Mouse (Mus musculus) left cerebral cortex, adult 8-10 months (tissue): Measurements from ENCODE around the gene Kmt5c. TPM values are rescaled to one million over a fixed set of nuclear protein-coding genes. Genes with fewer than 3 reads are reported as not detected.

Experiments
- DNase-seq, 2 experiments: peaks; one replicate each; pipeline ENCODE4 v3.0.0; 2022; ENCODE audit warnings: low spot score in 2 of 2
- total RNA-seq, 4 experiments: library from RNA; stranded (reverse); gene quantifications; 2 replicates each; pipeline ENCODE4 v1.2.4; 2022

The Kmt5c gene
- total RNA-seq = 10 to 100 TPM; 22.0 to 31.3 (median 25.3) TPM

DNA sequence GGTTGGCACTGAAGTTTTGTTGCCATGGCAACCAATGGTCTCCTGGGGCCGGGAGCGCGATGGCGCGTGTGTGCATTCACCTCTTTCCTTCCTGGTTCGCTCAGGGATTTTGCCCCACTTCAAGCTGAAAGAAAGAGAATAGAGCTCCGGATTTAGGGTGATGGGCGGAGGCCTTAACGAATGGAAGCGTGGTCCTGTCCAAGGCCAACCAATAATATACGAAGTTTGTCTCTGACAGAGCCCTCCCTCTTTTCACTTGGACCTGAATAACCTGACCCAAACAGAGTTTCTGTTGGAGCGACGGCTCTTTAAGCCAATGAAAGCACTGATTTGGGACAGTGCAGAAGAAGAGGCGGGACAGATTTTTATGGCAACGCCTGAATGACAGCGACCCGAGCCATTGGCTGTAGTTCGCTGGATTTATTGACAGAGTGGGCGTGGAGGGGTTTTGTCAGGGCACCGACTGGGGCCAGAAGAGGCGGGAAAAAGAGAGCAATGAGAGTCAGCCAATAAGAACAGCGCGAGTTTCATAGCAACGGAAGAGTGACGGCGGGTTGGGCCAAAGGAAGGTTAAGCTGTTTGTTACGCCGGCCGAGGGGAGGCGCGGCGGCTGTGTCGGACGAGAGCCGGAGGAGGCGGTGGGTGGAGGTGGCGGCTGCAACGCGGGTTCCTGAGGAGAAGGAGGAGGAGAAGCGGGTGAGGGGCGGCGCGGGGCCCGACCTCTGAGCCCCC is at the start of gene Kmt5c:
Gene Kmt5c (plus strand): TSS at position 572 of the 732 bp plus-strand sequence.
- peak; percentile 91 to 100 for DNase-seq

DNA sequence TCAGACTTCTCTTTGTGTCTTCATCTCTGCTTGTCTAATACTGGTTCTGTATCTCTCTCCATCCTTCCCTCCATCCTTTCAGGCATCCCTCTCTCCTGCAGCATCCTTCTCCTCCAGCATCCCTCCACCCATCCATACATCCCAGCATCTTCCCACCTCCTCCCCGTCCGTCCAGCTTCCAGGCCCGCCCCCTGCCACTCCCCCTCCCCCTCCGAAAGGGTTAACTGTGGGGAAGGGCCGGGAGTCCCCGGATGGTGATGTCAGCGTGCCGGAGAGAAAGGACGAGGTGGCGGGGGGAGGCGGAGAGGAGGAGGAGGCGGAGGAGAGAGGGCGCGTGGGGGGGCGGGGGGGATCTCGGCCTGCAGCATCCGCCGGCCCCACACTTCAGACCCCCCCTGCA is 49.5 kb upstream of the Kmt5c start, which contains the start of gene Brsk1:
Gene Brsk1 (plus strand): TSS at position 218 of the 400 bp plus-strand sequence.
- DNase-seq = peak; percentile 60 to 82

DNA sequence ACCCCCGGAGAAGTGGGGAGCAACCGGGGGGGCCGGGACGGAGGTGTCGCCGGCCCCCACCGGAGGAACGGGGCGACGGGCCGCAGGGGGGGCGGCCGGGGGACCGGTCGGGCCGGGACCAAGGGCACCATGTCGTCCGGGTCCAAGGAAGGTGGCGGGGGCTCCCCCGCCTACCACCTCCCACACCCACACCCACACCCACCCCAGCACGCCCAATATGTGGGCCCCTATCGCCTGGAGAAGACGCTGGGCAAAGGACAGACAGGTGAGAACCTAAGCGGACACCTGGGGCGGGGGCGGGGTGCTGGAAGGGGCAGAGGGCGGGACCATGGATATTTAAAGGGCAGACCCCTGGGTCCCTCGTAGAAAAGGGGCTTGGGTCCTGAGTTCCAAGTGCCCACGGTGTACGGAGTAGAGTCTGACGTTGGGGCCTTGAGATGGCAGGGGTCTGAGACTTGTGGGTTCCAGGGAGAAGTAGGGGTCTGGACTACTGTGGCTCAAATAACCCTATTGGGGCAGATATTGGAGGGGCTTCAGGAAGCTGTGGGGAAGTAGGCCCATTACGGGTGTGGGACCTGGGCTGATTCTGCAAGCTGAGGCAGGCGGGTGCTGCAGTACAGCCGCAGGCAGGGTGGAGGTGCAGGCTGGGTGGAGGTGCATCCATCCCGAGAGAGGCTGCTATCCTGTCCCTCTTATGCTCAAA is 48.8 kb upstream of the Kmt5c start:
- peak in 1 of 2 experiments; percentile 30 for DNase-seq

DNA sequence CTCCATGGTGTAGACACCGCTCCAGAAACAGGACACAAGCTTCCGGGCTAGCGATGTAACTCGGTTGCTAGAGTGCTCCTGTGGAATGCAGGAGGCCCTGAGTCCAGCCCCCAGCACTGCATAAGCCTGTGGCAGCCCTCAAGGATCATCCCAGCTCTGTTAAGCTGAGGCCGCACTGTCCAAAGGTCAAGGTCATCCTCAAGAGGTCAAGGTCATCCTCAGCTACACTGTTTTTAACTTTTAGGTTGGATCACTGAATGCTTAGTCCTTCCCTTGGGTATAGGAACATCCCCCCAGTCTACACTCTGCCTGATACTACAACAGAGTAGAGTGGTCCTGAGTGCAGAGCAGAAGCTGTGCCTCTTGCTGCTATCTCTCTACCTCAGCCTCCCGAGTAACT is 46.9 kb upstream of the Kmt5c start:
- DNase-seq = no peak

DNA sequence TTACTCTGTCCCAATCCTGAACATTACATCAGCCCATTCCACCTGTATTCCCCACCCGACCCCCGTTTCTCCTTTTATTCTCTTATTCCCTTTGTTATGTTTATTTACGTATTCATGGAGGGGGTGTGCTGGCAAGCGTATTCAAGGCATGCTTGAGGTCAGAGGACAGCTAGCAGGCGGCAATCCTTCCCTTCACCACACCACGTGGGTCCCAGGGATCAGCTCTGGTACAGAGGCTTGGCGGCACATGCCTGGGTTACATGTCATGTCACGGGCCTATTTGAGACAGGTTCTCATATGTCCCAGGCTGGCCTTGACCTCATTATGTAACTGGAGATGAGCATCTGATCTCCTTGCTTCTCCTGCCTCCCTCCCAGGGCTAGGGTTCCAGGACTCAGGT is 37.6 kb upstream of the Kmt5c start:
- no peak for DNase-seq

DNA sequence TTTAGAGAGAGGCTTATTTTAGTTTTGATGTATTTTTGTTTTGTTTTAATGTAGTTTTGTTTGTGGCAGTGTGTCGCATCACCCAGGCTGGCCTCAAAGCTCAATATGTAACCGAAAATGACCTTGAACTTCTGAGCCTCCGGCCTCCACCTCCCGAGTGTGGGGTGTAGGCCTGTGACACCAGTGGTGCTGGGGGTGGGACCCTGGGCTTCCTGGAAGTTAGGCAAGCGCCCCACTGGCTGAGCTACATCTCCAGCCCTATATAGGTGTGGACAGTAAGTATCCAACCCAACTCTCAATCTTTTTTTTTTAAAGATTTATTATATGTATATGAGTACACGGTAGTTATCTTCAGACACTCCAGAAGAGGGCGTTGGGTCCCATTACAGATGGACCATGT is 36.7 kb upstream of the Kmt5c start:
- DNase-seq = no peak

DNA sequence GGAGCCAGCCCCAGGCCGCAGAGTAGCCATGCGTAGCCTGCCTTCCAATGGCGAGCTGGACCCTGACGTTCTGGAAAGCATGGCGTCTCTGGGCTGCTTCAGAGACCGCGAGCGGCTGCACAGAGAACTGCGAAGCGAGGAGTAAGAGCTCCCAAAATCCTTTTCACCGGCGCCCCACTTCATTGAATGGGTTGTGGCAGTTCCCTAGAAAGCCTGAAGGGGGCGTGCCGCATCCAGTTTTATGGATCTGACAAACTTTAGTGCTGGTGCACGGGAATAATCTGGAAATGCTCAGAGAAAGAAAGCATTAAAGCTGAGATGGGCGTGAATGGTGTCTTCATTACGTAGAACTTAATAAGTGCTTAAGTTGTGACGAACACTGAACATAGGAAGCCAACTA is 34.8 kb upstream of the Kmt5c start:
- DNase-seq = no peak

DNA sequence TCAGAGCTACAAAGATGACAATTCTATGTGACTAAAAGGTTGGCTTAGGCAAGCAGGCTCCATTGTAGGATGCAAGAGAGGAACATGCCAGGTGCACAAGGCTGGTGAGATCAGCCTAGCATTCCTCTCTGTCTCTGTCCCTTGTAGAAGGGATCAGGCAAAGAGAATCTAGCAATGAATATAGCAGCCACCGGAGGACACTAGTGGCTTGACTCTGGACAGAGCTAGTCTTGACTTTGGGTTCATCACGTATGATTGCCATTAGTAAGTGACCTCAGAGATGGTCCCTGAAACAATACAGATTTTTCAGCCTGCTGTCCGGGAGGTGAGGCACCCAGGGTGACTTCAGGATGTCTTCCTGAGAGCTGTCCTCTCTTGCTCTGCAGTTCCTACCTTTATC is 27.3 kb upstream of the Kmt5c start:
- no peak for DNase-seq

DNA sequence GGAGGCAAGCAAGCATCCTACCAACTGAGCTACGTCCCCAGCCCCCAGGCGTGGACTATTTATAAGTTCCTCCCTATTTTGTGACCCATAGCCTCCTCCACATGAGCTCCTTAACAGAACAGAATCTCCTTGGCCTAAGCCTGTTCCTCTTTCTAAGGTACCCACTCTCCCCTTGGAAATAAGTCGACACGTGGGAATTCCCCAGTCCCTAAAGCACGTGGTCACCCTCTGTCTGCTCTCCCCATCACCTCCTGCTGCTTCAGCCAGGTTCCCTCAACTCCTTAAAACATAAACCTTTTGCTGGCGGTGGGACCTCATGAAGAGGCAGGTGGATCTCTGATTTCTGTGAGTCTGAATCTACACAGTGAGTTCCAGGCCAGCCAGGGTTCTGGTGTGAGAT is 23.0 kb upstream of the Kmt5c start:
- no peak for DNase-seq

DNA sequence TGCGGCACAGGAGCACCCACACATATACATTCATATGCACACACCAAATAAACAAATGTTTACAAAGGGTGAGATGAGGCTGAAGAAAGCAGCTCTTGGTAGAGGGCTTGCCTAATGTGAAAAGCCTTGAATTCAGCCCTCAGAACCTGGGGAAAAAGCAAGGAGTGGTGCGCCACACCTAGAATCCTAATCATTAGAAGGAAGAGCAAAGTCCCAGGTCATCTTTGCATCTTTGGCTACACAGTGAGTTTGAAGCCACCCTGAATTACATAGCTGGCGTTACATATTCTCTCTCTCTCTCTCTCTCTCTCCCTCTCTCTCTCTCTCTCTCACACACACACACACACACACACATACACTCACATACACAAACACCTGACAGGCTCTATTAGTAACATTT is 20.6 kb upstream of the Kmt5c start:
- DNase-seq = no peak

DNA sequence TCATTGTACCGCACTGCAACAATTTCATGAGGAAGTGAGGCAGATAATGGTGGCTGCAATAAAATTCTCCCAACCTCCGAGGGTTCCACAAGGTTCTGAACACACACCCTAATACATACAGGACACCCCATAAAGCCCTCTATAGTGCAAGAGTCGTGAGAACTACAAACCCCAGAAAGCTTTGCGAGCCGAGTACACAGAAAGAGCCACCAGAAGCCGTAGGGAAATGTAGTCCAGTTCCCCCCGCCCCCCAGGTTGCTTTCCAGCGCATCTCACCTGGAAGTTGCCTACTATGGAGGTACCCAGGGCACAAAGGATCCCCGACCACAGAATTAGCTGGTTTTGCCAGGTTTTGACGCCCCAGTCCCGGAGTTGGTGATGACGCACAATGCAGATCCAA is 16.4 kb upstream of the Kmt5c start:
- DNase-seq = no peak

DNA sequence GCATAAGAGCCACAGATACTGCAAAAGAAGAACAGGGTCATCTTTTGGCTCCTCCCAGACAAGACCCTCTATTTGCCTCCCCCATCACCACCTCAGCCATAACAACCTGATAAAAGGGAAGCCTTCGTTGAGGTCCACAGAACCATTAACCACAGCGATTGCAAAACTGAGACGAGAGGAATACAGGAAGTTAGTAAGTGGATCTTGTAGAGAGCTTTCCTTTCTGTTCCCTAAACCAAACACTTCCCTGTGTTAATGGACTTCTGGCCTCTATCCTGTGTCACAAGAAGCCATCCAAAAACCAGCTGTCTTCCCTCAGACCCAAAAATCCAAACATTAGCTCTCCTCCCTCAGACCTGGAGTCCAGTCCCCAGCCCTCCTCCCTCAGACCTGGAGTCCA is 15.6 kb upstream of the Kmt5c start:
- no peak for DNase-seq

DNA sequence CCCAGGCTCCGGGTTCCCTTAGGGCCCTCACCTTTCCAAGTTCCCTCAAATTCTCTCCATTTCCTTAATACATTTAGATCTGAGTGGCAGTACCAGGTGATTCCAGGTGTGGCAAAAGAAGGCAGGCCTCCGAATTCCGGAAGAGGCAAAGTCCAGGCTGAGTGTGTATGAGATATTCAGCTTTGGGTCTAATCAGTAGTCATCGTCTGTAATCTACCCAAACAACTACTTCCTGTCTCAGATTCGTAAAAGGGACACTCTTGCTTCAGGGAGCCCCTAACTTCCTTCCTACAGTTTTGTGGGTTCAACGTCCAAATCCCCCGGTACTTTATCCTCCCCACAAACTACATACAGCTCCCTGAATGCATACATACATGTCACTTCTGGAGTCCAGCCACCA is 14.7 kb upstream of the Kmt5c start, which contains the start of gene Tmem150b:
Gene Tmem150b (minus strand): TSS at position 81 of the 400 bp plus-strand sequence.
- no peak for DNase-seq

DNA sequence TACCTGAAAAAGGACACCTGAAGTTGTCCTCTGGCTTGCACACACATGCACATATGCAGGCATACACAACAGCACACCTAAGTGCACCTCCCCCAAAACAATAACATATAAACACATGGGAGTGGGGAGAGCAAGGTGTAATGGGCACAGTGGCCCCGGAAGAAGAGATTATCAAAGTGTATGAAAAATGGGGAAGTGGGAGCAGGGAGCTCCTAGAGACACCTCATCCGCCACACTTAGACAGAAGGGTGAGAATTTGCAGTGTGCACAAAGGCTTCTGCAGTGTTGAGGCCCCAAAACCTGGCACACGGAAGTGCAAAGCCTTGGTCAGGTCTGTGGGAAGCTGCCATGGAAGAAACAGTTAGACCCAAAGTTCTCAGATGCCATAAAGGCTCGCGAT is 8.8 kb upstream of the Kmt5c start:
- no peak for DNase-seq

DNA sequence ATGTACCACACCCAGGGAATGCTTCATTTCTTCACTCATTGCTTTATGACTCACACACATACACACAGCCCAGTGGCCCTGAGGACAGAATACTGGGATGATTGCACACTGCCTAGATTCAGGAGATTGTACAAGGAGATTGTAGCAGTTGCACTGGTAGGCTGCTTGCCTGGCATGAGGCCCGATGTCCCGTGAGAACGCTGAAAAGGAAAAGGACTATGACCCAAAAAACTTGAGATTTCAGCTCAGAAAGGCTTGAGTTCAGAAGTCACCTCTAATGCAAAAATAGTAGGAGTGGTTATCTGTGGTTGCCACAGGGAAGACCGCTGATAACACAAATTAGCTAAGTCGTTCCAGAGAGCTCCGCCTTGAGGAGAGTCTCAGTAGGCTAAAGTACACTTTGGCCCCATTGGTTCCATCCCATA is 6.9 kb upstream of the Kmt5c start:
- no peak for DNase-seq

DNA sequence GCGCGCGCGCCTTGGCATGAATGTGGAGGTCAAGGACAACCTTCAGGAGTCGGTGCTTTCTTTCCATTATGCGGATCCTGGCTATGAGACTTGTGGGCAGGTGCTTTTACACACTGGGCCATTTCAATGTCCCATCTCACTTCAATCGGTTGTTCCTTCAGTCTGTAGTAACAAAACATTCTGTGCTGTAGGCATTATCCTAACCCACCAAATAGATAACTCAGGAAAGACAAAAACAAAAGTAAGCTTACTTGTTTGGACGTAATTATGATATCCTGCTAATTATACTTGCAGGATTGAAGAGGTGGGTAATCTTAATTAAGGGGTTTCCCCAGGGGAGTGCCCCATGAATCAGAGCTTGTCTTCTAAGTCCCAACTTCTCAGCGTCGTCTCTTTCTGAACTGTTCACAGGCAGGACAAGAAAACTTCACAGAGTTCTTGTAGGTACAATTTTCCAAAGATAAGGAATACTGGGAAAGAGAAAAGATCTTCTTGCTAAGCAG is 823 bp upstream of the Kmt5c start:
- no peak for DNase-seq

DNA sequence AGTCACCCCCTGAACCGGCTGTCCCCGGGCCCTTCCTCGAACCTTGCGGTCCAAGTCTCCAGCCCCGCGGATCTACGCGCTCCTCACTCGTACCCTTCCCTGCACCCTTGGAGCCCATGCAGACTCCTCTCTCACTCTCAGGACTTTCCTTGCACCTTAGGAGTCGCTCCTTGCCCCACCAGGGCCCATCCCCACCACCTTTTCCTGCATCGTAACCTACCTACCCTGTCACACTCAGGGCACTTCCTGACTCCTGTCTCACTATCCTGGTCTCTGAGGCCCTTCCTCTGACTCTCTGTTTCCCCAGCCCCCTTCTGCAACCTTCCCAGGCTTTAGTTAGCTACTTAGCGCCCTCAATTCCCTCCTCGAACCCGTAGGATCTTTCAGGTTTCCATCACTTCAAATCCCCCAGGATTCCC is 403 bp downstream of the Kmt5c start:
- DNase-seq = no peak

DNA sequence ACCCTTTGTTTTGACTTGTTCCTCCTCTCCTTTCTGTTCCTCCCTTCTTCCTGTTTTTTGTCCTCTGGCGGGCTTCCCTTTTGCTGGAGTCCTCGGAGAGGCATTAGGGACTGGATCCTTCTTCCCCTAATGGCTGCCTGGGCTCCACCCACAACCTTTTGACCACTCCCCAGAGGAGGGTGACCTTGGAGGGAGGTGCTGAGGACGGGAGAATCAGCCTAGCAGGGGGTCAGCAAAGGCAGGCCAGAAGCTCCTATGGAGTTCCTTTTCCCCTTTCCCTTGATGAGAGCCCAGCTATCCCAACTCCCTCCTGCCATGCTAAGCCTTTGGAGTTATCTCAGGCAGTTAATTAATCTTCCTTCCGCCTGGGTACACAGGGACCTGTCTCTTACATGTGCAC is 1.2 kb downstream of the Kmt5c start:
- DNase-seq = no peak

DNA sequence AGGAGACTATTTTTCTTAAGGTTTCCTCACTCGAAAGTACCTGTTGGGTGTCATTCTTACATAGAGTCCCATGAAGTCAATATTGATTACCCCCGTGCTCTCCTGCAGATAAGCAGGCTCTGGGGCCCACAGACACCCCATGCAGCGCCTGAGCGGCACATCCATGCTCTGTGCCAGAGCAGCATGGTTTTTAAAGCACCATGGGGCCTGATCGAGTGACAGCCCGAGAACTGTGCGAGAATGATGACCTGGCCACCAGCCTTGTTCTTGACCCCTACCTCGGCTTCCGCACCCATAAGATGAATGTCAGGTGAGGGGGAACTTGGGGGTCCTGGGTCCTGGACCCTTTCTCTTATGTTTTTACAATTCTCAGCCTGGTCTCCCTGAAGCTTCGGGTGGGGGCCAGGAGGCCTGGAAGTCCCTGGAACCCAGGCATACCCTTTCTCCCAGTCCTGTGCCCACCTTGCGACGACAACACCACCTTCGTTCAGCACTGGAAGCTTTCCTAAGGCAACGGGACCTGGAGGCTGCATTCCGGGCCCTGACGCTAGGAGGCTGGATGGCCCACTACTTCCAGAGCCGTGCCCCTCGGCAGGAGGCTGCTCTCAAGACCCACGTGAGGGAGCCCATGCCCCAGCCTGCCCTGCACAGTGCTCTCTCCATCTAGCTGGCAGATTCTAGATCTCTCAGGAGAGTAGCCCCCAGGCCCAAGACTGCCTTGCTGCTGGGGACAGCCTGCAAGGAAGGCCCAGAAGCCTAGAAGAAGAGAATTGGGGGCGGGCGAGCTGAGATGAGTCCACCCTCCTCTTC is 2.0 kb downstream of the Kmt5c start:
- no peak for DNase-seq

DNA sequence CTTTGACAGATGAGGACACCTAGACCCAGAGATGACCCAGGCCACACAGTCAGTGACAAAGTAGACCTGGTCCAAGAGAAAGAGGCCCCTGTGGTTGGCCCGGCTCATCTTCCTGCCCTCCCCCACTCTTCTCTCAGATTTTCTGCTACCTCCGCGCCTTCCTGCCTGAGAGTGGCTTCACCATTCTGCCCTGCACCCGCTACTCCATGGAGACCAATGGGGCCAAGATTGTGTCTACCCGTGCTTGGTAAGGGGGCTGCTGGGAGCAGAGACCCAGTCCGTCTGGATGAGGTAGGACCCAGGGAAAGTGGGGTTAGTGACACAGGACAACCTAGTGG is 2.5 kb downstream of the Kmt5c start:
- no peak for DNase-seq

DNA sequence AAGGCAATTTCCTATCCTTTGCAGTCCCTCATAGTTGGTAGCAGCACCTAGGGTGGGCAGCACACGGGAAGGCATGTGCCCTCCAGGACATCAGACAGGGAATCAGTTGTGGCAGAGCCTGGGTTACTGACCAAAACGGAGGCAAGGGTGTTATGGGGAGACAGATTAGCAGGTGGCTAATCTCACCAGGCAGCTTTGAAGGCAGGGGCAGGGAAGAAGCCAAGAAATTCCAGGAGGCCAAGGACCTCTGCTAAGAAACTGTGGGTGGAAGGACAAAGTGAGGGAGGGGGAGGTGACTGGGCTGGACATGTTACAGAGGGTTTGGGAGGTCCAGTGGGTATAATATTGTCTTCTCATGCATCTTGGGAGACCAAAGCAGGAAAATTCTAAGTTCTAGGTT is 3.4 kb downstream of the Kmt5c start:
- DNase-seq = no peak

DNA sequence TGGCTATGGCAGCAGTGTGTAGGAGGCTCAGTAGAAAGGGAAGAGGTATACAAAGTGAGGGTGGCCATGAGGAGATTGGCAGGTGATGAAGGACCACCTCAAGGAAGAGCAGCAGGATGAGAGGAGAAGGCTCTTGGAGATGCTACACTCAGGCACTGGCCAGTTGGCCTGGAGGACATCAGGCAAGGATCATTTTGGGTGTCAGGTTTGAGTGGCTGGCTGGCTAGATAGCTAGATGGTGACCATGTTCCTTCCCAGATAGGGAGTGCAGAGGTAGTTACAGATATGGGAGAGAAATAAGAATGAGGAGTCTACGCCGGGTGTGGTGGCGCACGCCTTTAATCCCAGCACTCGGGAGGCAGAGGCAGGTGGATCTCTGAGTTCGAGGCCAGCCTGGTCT is 5.0 kb downstream of the Kmt5c start:
- DNase-seq = no peak
